Mouse (Mus musculus) heart, embryonic 10.5 days (tissue): ENCODE data around the gene Plxna1. TPM values are rescaled to one million over a fixed set of nuclear protein-coding genes. Genes with fewer than 3 reads are reported as not detected.

Experiments used
- DNase-seq: peaks from one replicate; pipeline ENCODE4 v3.0.0-alpha.2; 2017; ENCODE audit warnings: low spot score
- H3K27ac ChIP-seq: fragments of 300-500 bp; sonication (generic); 2 replicates; pipeline ENCODE4 v1.5.1; 2016; ENCODE audit warnings: mild to moderate bottlenecking
- H3K27me3 ChIP-seq: fragments of 300-500 bp; sonication (generic); 2 replicates; pipeline ENCODE4 v1.6.1; 2016; ENCODE audit warnings: mild to moderate bottlenecking; ENCODE audit not compliant: poor library complexity, insufficient read depth, severe bottlenecking
- H3K36me3 ChIP-seq: fragments of 300-500 bp; sonication (generic); 2 replicates; pipeline ENCODE4 v1.6.1; 2016; ENCODE audit warnings: mild to moderate bottlenecking, moderate library complexity
- H3K4me1 ChIP-seq: fragments of 300-500 bp; sonication (generic); 2 replicates; pipeline ENCODE4 v1.6.1; 2016; ENCODE audit warnings: mild to moderate bottlenecking
- H3K4me3 ChIP-seq: fragments of 300-500 bp; sonication (generic); 2 replicates; pipeline ENCODE4 v1.5.1; 2016; ENCODE audit warnings: mild to moderate bottlenecking, moderate library complexity
- H3K9me3 ChIP-seq: fragments of 300-500 bp; sonication (generic); 2 replicates; pipeline ENCODE4 v1.6.1; 2016; ENCODE audit warnings: mild to moderate bottlenecking, moderate library complexity
- WGBS: fragments of 180-500 bp; shearing (Covaris S2); methylation state at CpG from one replicate; pipeline ENCODE4 v1.1.7; 2016; 5-methylcytosine and 5-hydroxymethylcytosine counted together
- polyA plus RNA-seq: library from polyadenylated mRNA; unstranded; fragments of >200 nt; fragmentation: Nextera tagmentation; extraction: Ambion mirVana; gene quantifications from 2 replicates; pipeline ENCODE4 v1.2.1, GENCODE M21; 2016

The Plxna1 gene
- polyA plus RNA-seq, 1 experiment from 2014 or later: 14.3 TPM

- no peak for DNase-seq
- no peak overlapping the region for H3K27ac ChIP-seq
- H3K27me3 ChIP-seq: no peaks in the 10 kb centered on the region
- no peak overlapping the region for H3K4me3 ChIP-seq
- H3K4me1 ChIP-seq: peaks cover 62% of the 10 kb centered on the region
- no peaks in the 10 kb centered on the region for H3K9me3 ChIP-seq
- peaks cover 71% of the 10 kb centered on the region for H3K36me3 ChIP-seq
- 79% methylated on average over 4 of the region's 4 CpGs for WGBS
Observed at GRCm38 (mm10) chr6:89341981-89342380, 20.4 kb downstream of the Plxna1 start.

DNA sequence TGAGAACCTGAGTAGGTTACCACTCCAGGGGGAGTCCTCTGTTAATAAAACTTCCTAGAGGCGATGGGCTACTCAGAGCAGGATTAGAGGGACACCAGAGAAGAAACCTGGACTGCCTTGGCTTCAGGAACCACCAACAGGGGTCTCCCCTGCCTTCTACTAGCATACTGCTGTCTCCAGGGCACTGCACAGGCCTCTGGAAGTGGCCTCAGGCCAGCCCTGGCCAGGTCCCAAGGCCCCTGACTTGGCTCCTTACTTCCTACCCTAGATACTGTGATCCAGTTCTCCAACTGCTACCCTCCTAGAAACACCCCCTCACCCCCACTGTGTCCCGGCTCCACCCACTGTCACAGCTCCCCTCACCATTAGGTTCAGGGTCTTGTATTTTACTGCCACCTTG is 23.0 kb downstream of the Plxna1 start:
- H3K9me3 ChIP-seq: no peaks in the 10 kb centered on the region
- no peaks in the 10 kb centered on the region for H3K27me3 ChIP-seq
- DNase-seq: no peak
- WGBS: 76% methylated on average over 2 of the region's 2 CpGs
- no peak overlapping the region for H3K4me3 ChIP-seq
- peaks cover 92% of the 10 kb centered on the region for H3K36me3 ChIP-seq
- H3K4me1 ChIP-seq: peaks cover 48% of the 10 kb centered on the region
- peak overlapping the region; percentile 43; the same call in 1 of the 2 replicates for H3K27ac ChIP-seq

GRCm38 (mm10) chr6:89338733-89339132 is 23.7 kb downstream of the Plxna1 start:
- Histone ChIP-seq H3K27ac (peak overlapping the region; percentile 12; the same call in 1 of the 2 replicates), H3K4me3 (no peak overlapping the region), H3K4me1 (peaks cover 42% of the 10 kb centered on the region)

GRCm38 (mm10) chr6:89337574-89337973 is 24.8 kb downstream of the Plxna1 start:
- H3K36me3 ChIP-seq: peaks cover 99% of the 10 kb centered on the region
- WGBS: 82% methylated on average over 9 of the region's 9 CpGs

More at GRCm38 (mm10) chr6:89338733-89339132, 23.7 kb downstream of the Plxna1 start:
- Histone ChIP-seq H3K9me3 (no peaks in the 10 kb centered on the region), H3K36me3 (peaks cover 97% of the 10 kb centered on the region), H3K27me3 (no peaks in the 10 kb centered on the region)
- 87% methylated on average over 8 of the region's 8 CpGs for WGBS
- DNase-seq: no peak

DNA sequence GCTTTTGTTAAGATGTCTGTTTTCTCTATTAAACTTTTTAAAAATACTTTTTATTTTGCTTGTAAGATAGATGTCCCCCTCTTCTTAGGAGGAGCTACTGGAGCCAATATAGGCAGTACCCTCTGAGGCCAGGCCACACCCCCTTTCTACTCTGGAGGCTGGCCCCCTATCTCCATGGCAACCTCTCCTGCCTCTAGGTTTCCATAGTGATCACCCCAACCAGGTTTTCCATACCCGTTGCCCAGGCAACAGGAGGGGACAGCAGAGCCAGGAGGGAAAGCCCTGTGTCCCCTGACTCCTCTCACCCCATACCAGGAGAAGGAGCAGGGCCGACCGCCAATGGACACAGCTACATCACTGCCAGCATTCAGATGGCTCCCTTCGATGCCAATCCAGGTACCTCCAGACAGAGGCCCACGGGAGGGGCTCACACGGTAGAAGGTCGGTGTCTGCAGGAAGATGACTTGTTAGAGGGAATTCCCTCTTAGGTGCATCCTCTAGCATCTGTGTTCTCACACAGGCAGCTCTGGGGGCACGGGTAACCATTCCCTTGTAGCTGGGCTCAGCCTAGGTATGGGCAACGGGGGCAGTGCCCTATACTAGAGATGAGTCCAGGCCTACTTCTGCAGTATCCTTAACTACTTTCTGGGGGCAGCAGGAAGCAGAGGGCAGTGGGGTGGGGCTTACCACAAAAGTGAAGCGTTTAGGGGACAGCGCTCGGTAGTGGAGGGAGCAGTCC is 28.3 kb downstream of the Plxna1 start:
- H3K9me3 ChIP-seq: no peaks in the 10 kb centered on the region
- H3K36me3 ChIP-seq: peaks cover 99% of the 10 kb centered on the region
- 89% methylated on average over 12 of the region's 12 CpGs for WGBS
- peaks cover 19% of the 10 kb centered on the region; the same call in 1 of the 2 replicates for H3K4me1 ChIP-seq
- no peak for DNase-seq
- no peaks in the 10 kb centered on the region for H3K27me3 ChIP-seq
- no peak overlapping the region for H3K27ac ChIP-seq
- H3K4me3 ChIP-seq: no peak overlapping the region

More at GRCm38 (mm10) chr6:89337574-89337973, 24.8 kb downstream of the Plxna1 start:
- no peaks in the 10 kb centered on the region for H3K27me3 ChIP-seq
- DNase-seq: no peak
- no peak overlapping the region for H3K27ac ChIP-seq
- H3K9me3 ChIP-seq: no peaks in the 10 kb centered on the region
- peaks cover 32% of the 10 kb centered on the region for H3K4me1 ChIP-seq
- no peak overlapping the region for H3K4me3 ChIP-seq

DNA sequence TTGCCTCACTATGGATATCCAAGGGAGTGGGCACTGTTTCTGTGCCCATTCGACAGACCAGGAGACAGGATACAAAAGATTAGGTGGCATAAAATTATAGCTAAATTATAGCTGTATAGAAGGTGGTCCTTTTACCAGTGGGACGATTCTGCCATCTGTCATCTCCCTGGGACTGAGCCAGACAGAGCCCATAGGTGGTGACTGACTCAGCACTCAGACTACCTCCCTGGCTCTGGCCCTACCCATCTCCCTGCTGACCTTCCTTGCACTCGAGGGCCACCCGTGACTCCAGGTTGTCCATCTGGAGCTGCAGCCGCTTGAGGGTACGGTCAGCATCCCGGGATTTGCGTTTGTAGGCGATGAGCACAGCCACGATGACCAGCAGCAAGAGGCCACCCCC is 31.5 kb downstream of the Plxna1 start:
- 92% methylated on average over 10 of the region's 10 CpGs for WGBS
- H3K36me3 ChIP-seq: peaks cover 91% of the 10 kb centered on the region

GRCm38 (mm10) chr6:89328634-89329033 is 33.8 kb downstream of the Plxna1 start:
- Histone ChIP-seq H3K4me3 (no peak overlapping the region), H3K27me3 (no peaks in the 10 kb centered on the region), H3K9me3 (no peaks in the 10 kb centered on the region), H3K27ac (no peak overlapping the region), H3K4me1 (peaks cover 13% of the 10 kb centered on the region), H3K36me3 (peaks cover 81% of the 10 kb centered on the region)
- WGBS: 85% methylated on average over 4 of the region's 4 CpGs
- no peak for DNase-seq

More for the DNA sequence above, 31.5 kb downstream of the Plxna1 start:
- no peak for DNase-seq
- Histone ChIP-seq H3K9me3 (no peaks in the 10 kb centered on the region), H3K4me3 (no peak overlapping the region), H3K27ac (no peak overlapping the region), H3K4me1 (peaks cover 13% of the 10 kb centered on the region), H3K27me3 (no peaks in the 10 kb centered on the region)

GRCm38 (mm10) chr6:89327746-89328491 is 34.5 kb downstream of the Plxna1 start:
- no peak for DNase-seq
- Histone ChIP-seq H3K27me3 (no peaks in the 10 kb centered on the region), H3K27ac (no peak overlapping the region), H3K4me1 (peaks cover 13% of the 10 kb centered on the region), H3K9me3 (no peaks in the 10 kb centered on the region), H3K36me3 (peaks cover 81% of the 10 kb centered on the region), H3K4me3 (no peak overlapping the region)
- 76% methylated on average over 15 of the region's 15 CpGs for WGBS

- no peaks in the 10 kb centered on the region for H3K9me3 ChIP-seq
- no peak for DNase-seq
- peaks cover 81% of the 10 kb centered on the region for H3K36me3 ChIP-seq
- no peak overlapping the region for H3K27ac ChIP-seq
- 86% methylated on average over 4 of the region's 4 CpGs for WGBS
- H3K4me3 ChIP-seq: no peak overlapping the region
- H3K4me1 ChIP-seq: peaks cover 13% of the 10 kb centered on the region
- no peaks in the 10 kb centered on the region for H3K27me3 ChIP-seq
Observed at GRCm38 (mm10) chr6:89324842-89325241, 37.6 kb downstream of the Plxna1 start.

DNA sequence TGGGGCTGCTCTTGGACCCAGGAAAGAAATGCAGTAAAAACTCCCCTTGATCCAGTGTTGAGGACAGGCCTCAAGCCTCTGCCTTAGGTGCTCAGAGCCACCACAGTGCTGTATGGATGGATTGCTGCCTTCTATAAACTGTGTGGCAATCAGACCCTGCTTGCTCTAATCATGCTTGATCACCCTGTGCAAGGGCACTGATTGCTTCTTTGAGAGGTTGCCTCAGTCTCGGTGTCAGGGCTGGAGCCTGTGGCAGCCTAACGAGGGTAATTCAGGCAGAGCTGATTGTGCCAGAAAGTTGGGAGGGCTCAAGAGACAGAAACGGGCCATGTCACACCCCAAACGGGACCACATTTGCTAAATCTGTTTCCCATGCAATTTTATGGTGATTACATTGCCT is 47.2 kb downstream of the Plxna1 start:
- H3K4me1 ChIP-seq: peaks cover 16% of the 10 kb centered on the region; the same call in 1 of the 2 replicates
- no peak overlapping the region for H3K4me3 ChIP-seq
- H3K9me3 ChIP-seq: no peaks in the 10 kb centered on the region
- no peaks in the 10 kb centered on the region for H3K27me3 ChIP-seq
- H3K36me3 ChIP-seq: peaks cover 34% of the 10 kb centered on the region
- WGBS: 52% methylated on average over 4 of the region's 4 CpGs
- no peak overlapping the region for H3K27ac ChIP-seq
- DNase-seq: no peak

DNA sequence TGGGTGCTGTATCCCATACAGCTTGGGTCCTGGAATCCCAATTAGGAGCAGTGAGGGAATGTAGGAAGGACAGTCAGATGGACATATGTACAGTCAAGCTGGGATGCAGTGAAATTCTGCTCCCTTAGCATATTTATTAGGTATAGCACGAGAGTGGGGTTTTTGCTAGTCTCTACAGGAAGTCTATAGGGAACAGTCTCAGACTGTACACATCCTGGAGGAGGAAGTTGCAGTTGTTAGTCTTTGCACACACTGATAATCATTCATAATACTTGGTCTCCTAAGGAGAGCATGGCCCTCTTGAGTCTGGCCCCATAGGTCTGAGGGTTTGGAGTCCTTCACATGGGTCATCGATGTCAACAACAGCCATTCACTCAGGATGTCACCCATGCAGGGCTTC is 50.9 kb downstream of the Plxna1 start:
- H3K9me3 ChIP-seq: no peaks in the 10 kb centered on the region
- no peak overlapping the region for H3K4me3 ChIP-seq
- peaks cover 22% of the 10 kb centered on the region for H3K4me1 ChIP-seq
- 68% methylated on average over 2 of the region's 2 CpGs for WGBS
- H3K36me3 ChIP-seq: peaks cover under 1% of the 10 kb centered on the region; the same call in 1 of the 2 replicates
- no peaks in the 10 kb centered on the region for H3K27me3 ChIP-seq
- H3K27ac ChIP-seq: no peak overlapping the region
- no peak for DNase-seq

- no peak for DNase-seq
- no peaks in the 10 kb centered on the region for H3K27me3 ChIP-seq
- no peak overlapping the region for H3K27ac ChIP-seq
- 32% methylated on average over 9 of the region's 9 CpGs for WGBS
- H3K36me3 ChIP-seq: no peaks in the 10 kb centered on the region
- no peak overlapping the region for H3K4me3 ChIP-seq
- no peaks in the 10 kb centered on the region; the same call in 1 of the 2 replicates for H3K9me3 ChIP-seq
- H3K4me1 ChIP-seq: peaks cover 22% of the 10 kb centered on the region
Observed at GRCm38 (mm10) chr6:89310236-89310635, 52.2 kb downstream of the Plxna1 start.
